Mouse (Mus musculus): ENCODE measurements around the gene Kcnj16.

DNA sequence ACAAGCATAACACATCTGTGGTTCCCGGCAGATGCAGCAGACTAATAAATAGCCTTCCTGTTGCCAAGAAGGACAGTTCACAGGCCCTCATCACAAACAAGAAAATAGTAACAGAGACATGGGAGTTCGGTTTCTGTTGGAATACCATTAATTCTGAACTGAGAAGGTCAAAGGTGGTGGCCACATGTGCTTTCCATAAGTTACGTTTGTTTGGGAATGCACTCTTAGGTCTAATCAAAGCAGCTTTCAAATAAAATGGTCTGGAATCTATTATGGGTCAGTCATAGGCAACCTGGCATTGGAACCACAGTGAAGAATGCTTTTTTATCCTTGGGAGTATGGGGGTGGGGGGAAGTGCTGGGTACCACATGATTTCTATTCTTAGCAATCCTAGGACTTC lies 41.6 kb downstream of the Kcnj16 start:
- TF ChIP-seq CTCF (conservative IDR thresholded peaks at IDR 0.05; ENCODE audit: insufficient read depth, insufficient read length, low read depth, low read length) (no peak), POLR2A (IDR thresholded peaks at IDR 0.05; ENCODE audit: low read depth, low read length) (no peak)
